Mouse (Mus musculus) heart, postnatal 0 days (tissue): ENCODE measurements at regions not wholly inside any gene's neighbourhood (a gene's known extent, or its start where the extent isn't known, plus 50 kb on each side); places are given as distances from the start of the nearest gene placed in this dataset.

Experiments
- CTCF ChIP-seq: IDR thresholded peaks from 2 replicates; pipeline ENCODE4 v1.5.1; 2016; ENCODE audit warnings: antibody characterized with exemption, control low read depth, low read depth
- EP300 ChIP-seq: IDR thresholded peaks from 2 replicates; pipeline ENCODE4 v1.6.1; 2016; ENCODE audit warnings: antibody characterized with exemption, low read depth

DNA sequence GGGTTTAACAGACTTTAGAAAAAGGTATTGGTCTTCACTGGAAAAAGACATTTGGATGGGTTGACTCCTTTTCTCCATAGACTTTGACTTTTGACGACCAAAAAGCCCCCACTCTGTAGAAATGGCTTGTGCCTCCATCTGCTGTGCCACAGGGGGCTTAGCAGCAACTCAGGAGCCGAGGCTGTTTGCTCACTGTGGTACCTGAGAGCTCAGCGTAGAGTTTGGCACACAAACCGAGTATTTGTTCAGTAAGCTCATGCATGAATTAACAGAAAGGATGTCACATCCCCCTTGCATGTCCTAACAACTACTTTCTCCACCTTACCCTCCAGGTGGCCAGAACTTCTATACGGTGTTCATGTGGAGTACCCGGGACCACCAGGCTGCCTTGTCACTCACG is 149.7 kb upstream of the Map1b start:
- TF ChIP-seq CTCF (no peak), EP300 (no peak)
